Comparison of ENCODE assay signal across 28 mouse cellular contexts in genomic region chr12:107876237-107876636, GRCm38 (mm10).
A peak's percentile ranks its signal among the peaks of the same experiment; 100 is the strongest.
DNase-seq lines count a peak whose midpoint lies in the region; ATAC-seq lines count a peak whose summit lies in the region.
"Had no signal": no experiment of that assay in that cellular context is flagged by ENCODE, and none has a peak within 500 bp of the region (broad histone marks: within the 10 kb centered on the region; RNA-seq: fewer than 3 reads in every experiment).

No protein-coding gene starts in this region.

- no peak overlapping the region for H3K27ac ChIP-seq in limb, embryonic 11.5 days (replicated peaks; ENCODE audit: low read depth, low read length)
- no peak overlapping the region for H3K27ac ChIP-seq in limb, embryonic 10.5 days
- H3K27ac ChIP-seq in forebrain, embryonic 14.5 days (ENCODE audit: low read depth, low read length): no peak overlapping the region
- 0 out of 2 replicates have a peak overlapping the region, but pooled peaks have one; percentile 41 for H3K27ac ChIP-seq in limb, embryonic 12.5 days
- H3K27ac ChIP-seq: embryonic facial prominence, embryonic 12.5 days; heart, adult 2 months; heart, embryonic 13.5 days; hindbrain, embryonic 14.5 days; liver, embryonic 14.5 days; macrophage had no signal

- no peak overlapping the region for H3K4me3 ChIP-seq in limb, embryonic 11.5 days (ENCODE audit: low read depth, low read length)
- no peak overlapping the region for H3K4me3 ChIP-seq in limb, embryonic 10.5 days
- H3K4me3 ChIP-seq in forebrain, embryonic 14.5 days (ENCODE audit: low read depth, low read length): no peak overlapping the region
- no peak overlapping the region for H3K4me3 ChIP-seq in limb, embryonic 12.5 days (replicated peaks)
- H3K4me3 ChIP-seq: embryonic facial prominence, embryonic 12.5 days; heart, adult 2 months; heart, embryonic 13.5 days had no signal

- DNase-seq in limb, embryonic 11.5 days (ENCODE audit: low spot score): no peak
- no peak for DNase-seq in limb, embryonic 10.5 days (ENCODE audit: low spot score)
- DNase-seq in forebrain, embryonic 14.5 days (ENCODE audit: low spot score): peak; percentile 48
- no peak for DNase-seq in cerebellum, adult 9-10 months
- DNase-seq in gastrocnemius, adult 8-10 months (ENCODE audit: low spot score in 2 of 2): no peak
- DNase-seq: adrenal gland, postnatal 36 days; B cell, adult 2 months; cerebellum, adult 8-10 months; cerebellum, postnatal 36 days; gastrocnemius, postnatal 36 days; heart, adult 2 months; heart, postnatal 10 days; kidney, adult 9 months; kidney, postnatal 10 days; layer of hippocampus, postnatal 36 days; liver; lung, adult 2 months; lung, postnatal 10 days; midbrain, embryonic 14.5 days; thymus, adult 2 months; thymus, postnatal 4 days had no signal

- no peak overlapping the region for H3K9ac ChIP-seq in limb, embryonic 11.5 days (ENCODE audit: low read length)
- no peak overlapping the region for H3K9ac ChIP-seq in forebrain, embryonic 14.5 days (ENCODE audit: low read length)
- H3K9ac ChIP-seq in limb, embryonic 12.5 days (replicated peaks): no peak overlapping the region
- H3K9ac ChIP-seq: embryonic facial prominence, embryonic 12.5 days; heart, embryonic 13.5 days; hindbrain, embryonic 14.5 days; liver, embryonic 14.5 days had no signal

- WGBS in limb, embryonic 11.5 days: 55% methylated on average over 9 of the region's 9 CpGs
- WGBS in limb, embryonic 10.5 days: 68% methylated on average over 9 of the region's 9 CpGs
- WGBS in forebrain, embryonic 14.5 days: 76% methylated on average over 9 of the region's 9 CpGs
- WGBS in limb, embryonic 12.5 days: 38% methylated on average over 9 of the region's 9 CpGs

- no peaks in the 10 kb centered on the region for H3K36me3 ChIP-seq in limb, embryonic 11.5 days (ENCODE audit: control insufficient read depth, insufficient read depth, low read length)
- no peaks in the 10 kb centered on the region for H3K36me3 ChIP-seq in limb, embryonic 10.5 days
- H3K36me3 ChIP-seq in forebrain, embryonic 14.5 days (ENCODE audit: control insufficient read depth, insufficient read depth, low read length): no peaks in the 10 kb centered on the region
- no peaks in the 10 kb centered on the region for H3K36me3 ChIP-seq in limb, embryonic 12.5 days
- H3K36me3 ChIP-seq: embryonic facial prominence, embryonic 12.5 days; heart, embryonic 13.5 days had no signal

- no peaks in the 10 kb centered on the region for H3K4me1 ChIP-seq in limb, embryonic 11.5 days (ENCODE audit: control insufficient read depth, insufficient read depth, low read length)
- peaks cover 23% of the 10 kb centered on the region for H3K4me1 ChIP-seq in limb, embryonic 10.5 days
- H3K4me1 ChIP-seq in forebrain, embryonic 14.5 days (ENCODE audit: control insufficient read depth, insufficient read depth, low read length): no peaks in the 10 kb centered on the region; the same call in 1 of the 2 replicates
- H3K4me1 ChIP-seq in limb, embryonic 12.5 days (replicated peaks): peaks cover 15% of the 10 kb centered on the region; the same call in 1 of the 2 replicates
- H3K4me1 ChIP-seq: heart, embryonic 13.5 days had no signal

- H3K27me3 ChIP-seq in limb, embryonic 11.5 days (ENCODE audit: control insufficient read depth, insufficient read depth, low read length): no peaks in the 10 kb centered on the region
- H3K27me3 ChIP-seq in limb, embryonic 10.5 days (ENCODE audit: low read depth, poor library complexity, severe bottlenecking): no peaks in the 10 kb centered on the region
- no peaks in the 10 kb centered on the region for H3K27me3 ChIP-seq in forebrain, embryonic 14.5 days (replicated peaks; ENCODE audit: control insufficient read depth, insufficient read depth, low read length)
- no peaks in the 10 kb centered on the region for H3K27me3 ChIP-seq in limb, embryonic 12.5 days
- H3K27me3 ChIP-seq: embryonic facial prominence, embryonic 12.5 days; heart, embryonic 13.5 days had no signal

- no peaks in the 10 kb centered on the region for H3K9me3 ChIP-seq in limb, embryonic 11.5 days (ENCODE audit: control insufficient read depth, low read length)
- no peaks in the 10 kb centered on the region for H3K9me3 ChIP-seq in limb, embryonic 10.5 days (replicated peaks)
- H3K9me3 ChIP-seq in forebrain, embryonic 14.5 days (replicated peaks; ENCODE audit: control insufficient read depth, low read length): no peaks in the 10 kb centered on the region
- H3K9me3 ChIP-seq in limb, embryonic 12.5 days: peaks cover 6% of the 10 kb centered on the region; the same call in 1 of the 2 replicates
- H3K9me3 ChIP-seq: embryonic facial prominence, embryonic 12.5 days had no signal

- H3K4me2 ChIP-seq in limb, embryonic 11.5 days (ENCODE audit: low read depth, severe bottlenecking): no peak overlapping the region
- H3K4me2 ChIP-seq in forebrain, embryonic 14.5 days (ENCODE audit: low read length): no peak overlapping the region
- H3K4me2 ChIP-seq in limb, embryonic 12.5 days: no peak overlapping the region
- H3K4me2 ChIP-seq: embryonic facial prominence, embryonic 12.5 days; heart, embryonic 13.5 days; hindbrain, embryonic 14.5 days had no signal

- 0 out of 2 replicates have a peak, but pooled peaks have one; percentile 47 for ATAC-seq in limb, embryonic 11.5 days (ENCODE audit: insufficient number of reproducible peaks, low FRiP score, low TSS enrichment, low read depth)
- no peak for ATAC-seq in forebrain, embryonic 14.5 days
- ATAC-seq in limb, embryonic 12.5 days (ENCODE audit: insufficient number of reproducible peaks, insufficient read depth, low FRiP score, low TSS enrichment, low read depth): no peak
- ATAC-seq: intestine, postnatal 0 days had no signal
